Mouse (Mus musculus): ENCODE measurements at regions not wholly inside any gene's neighbourhood (a gene's known extent, or its start where the extent isn't known, plus 50 kb on each side); places are given as distances from the start of the nearest gene placed in this dataset.

GRCm38 (mm10) chr9:100404426-100404825 lies 82.2 kb downstream of the Il20rb start:
- WGBS, result 93% methylated on average over 5 of the region's 5 CpGs
- no peaks in the 10 kb centered on the region for H3K36me3 ChIP-seq
- no peaks in the 10 kb centered on the region for H3K4me1 ChIP-seq
- no peak for ATAC-seq (ENCODE audit: low FRiP score, low read depth)
- H3K9ac ChIP-seq (replicated peaks), result no peak overlapping the region
- H3K4me3 ChIP-seq, result no peak overlapping the region
- H3K9me3 ChIP-seq, result no peaks in the 10 kb centered on the region
- peaks cover 3% of the 10 kb centered on the region; the same call in 1 of the 2 replicates for H3K27me3 ChIP-seq
- no peak overlapping the region for H3K4me2 ChIP-seq (replicated peaks)
- no peak overlapping the region for H3K27ac ChIP-seq (replicated peaks)

- Histone ChIP-seq H3K9ac (replicated peaks) (no peak overlapping the region), H3K4me2 (replicated peaks) (no peak overlapping the region), H3K27me3 (peaks cover 8% of the 10 kb centered on the region; the same call in 1 of the 2 replicates), H3K36me3 (no peaks in the 10 kb centered on the region), H3K4me1 (no peaks in the 10 kb centered on the region), H3K27ac (replicated peaks) (no peak overlapping the region), H3K4me3 (no peak overlapping the region), H3K9me3 (no peaks in the 10 kb centered on the region)
- 21% methylated on average over 8 of the region's 8 CpGs for WGBS
- ATAC-seq (ENCODE audit: low FRiP score, low read depth), result peak; percentile 60; the same call in 1 of the 2 replicates
Observed at GRCm38 (mm10) chr9:100400366-100400765, 86.2 kb downstream of the Il20rb start.

- Histone ChIP-seq H3K4me2 (replicated peaks) (no peak overlapping the region), H3K9ac (replicated peaks) (no peak overlapping the region), H3K4me3 (no peak overlapping the region), H3K27me3 (peaks cover 8% of the 10 kb centered on the region; the same call in 1 of the 2 replicates), H3K9me3 (no peaks in the 10 kb centered on the region), H3K27ac (replicated peaks) (no peak overlapping the region), H3K4me1 (no peaks in the 10 kb centered on the region), H3K36me3 (no peaks in the 10 kb centered on the region)
- no peak for ATAC-seq (ENCODE audit: low FRiP score, low read depth)
- WGBS, result 93% methylated on average over 7 of the region's 7 CpGs
Observed at GRCm38 (mm10) chr9:100396340-100396910, 90.2 kb downstream of the Il20rb start.

GRCm38 (mm10) chr9:100395711-100396110 lies 90.9 kb downstream of the Il20rb start:
- peaks cover 8% of the 10 kb centered on the region; the same call in 1 of the 2 replicates for H3K27me3 ChIP-seq
- 6% methylated on average over 5 of the region's 5 CpGs for WGBS
- no peak overlapping the region for H3K9ac ChIP-seq (replicated peaks)
- no peak overlapping the region for H3K4me2 ChIP-seq (replicated peaks)
- no peaks in the 10 kb centered on the region for H3K4me1 ChIP-seq
- no peak for ATAC-seq (ENCODE audit: low FRiP score, low read depth)
- H3K9me3 ChIP-seq, result no peaks in the 10 kb centered on the region
- no peaks in the 10 kb centered on the region for H3K36me3 ChIP-seq
- no peak overlapping the region for H3K27ac ChIP-seq (replicated peaks)
- no peak overlapping the region for H3K4me3 ChIP-seq

- WGBS, result 95% methylated on average over 1 of the region's 1 CpGs
- no peaks in the 10 kb centered on the region for H3K4me1 ChIP-seq
- no peak for ATAC-seq (ENCODE audit: low FRiP score, low read depth)
Observed at GRCm38 (mm10) chr9:100394632-100395031, 92.0 kb downstream of the Il20rb start.

GRCm38 (mm10) chr9:100394166-100394565 lies 92.4 kb downstream of the Il20rb start:
- 86% methylated on average over 5 of the region's 5 CpGs for WGBS
- H3K9ac ChIP-seq (replicated peaks), result no peak overlapping the region
- no peak overlapping the region for H3K4me3 ChIP-seq
- H3K27ac ChIP-seq (replicated peaks), result no peak overlapping the region
- H3K9me3 ChIP-seq, result no peaks in the 10 kb centered on the region
- H3K4me1 ChIP-seq, result no peaks in the 10 kb centered on the region
- H3K4me2 ChIP-seq (replicated peaks), result no peak overlapping the region
- no peaks in the 10 kb centered on the region for H3K36me3 ChIP-seq
- peaks cover 5% of the 10 kb centered on the region; the same call in 1 of the 2 replicates for H3K27me3 ChIP-seq
- ATAC-seq (ENCODE audit: low FRiP score, low read depth), result no peak

More at GRCm38 (mm10) chr9:100394632-100395031, 92.0 kb downstream of the Il20rb start:
- Histone ChIP-seq H3K4me3 (no peak overlapping the region), H3K27ac (replicated peaks) (no peak overlapping the region), H3K9me3 (no peaks in the 10 kb centered on the region), H3K27me3 (peaks cover 5% of the 10 kb centered on the region; the same call in 1 of the 2 replicates), H3K4me2 (replicated peaks) (no peak overlapping the region), H3K9ac (replicated peaks) (no peak overlapping the region), H3K36me3 (no peaks in the 10 kb centered on the region)

- Histone ChIP-seq H3K27me3 (no peaks in the 10 kb centered on the region), H3K4me2 (replicated peaks) (no peak overlapping the region), H3K36me3 (no peaks in the 10 kb centered on the region), H3K9ac (replicated peaks) (no peak overlapping the region), H3K27ac (replicated peaks) (no peak overlapping the region), H3K9me3 (no peaks in the 10 kb centered on the region), H3K4me1 (no peaks in the 10 kb centered on the region), H3K4me3 (no peak overlapping the region)
- ATAC-seq (ENCODE audit: low FRiP score, low read depth), result no peak
- WGBS, result 43% methylated on average over 1 of the region's 1 CpGs
Observed at GRCm38 (mm10) chr9:100392262-100392661, 94.3 kb downstream of the Il20rb start.

- 75% methylated on average over 8 of the region's 8 CpGs for WGBS
Observed at GRCm38 (mm10) chr9:100391566-100392213, 94.9 kb downstream of the Il20rb start.

GRCm38 (mm10) chr9:100388393-100388792 lies 98.2 kb downstream of the Il20rb start:
- ATAC-seq (ENCODE audit: low FRiP score, low read depth), result no peak
- H3K9me3 ChIP-seq, result no peaks in the 10 kb centered on the region
- H3K36me3 ChIP-seq, result no peaks in the 10 kb centered on the region
- no peaks in the 10 kb centered on the region for H3K27me3 ChIP-seq
- H3K4me3 ChIP-seq, result no peak overlapping the region
- H3K9ac ChIP-seq (replicated peaks), result no peak overlapping the region
- H3K27ac ChIP-seq (replicated peaks), result no peak overlapping the region
- no peak overlapping the region for H3K4me2 ChIP-seq (replicated peaks)
- WGBS, result 95% methylated on average over 7 of the region's 7 CpGs
- H3K4me1 ChIP-seq, result no peaks in the 10 kb centered on the region

More at GRCm38 (mm10) chr9:100391566-100392213, 94.9 kb downstream of the Il20rb start:
- H3K4me1 ChIP-seq, result no peaks in the 10 kb centered on the region
- H3K4me3 ChIP-seq, result no peak overlapping the region
- H3K9me3 ChIP-seq, result no peaks in the 10 kb centered on the region
- H3K27ac ChIP-seq (replicated peaks), result no peak overlapping the region
- H3K36me3 ChIP-seq, result no peaks in the 10 kb centered on the region
- no peak overlapping the region for H3K4me2 ChIP-seq (replicated peaks)
- no peak overlapping the region for H3K9ac ChIP-seq (replicated peaks)
- no peak for ATAC-seq (ENCODE audit: low FRiP score, low read depth)
- H3K27me3 ChIP-seq, result no peaks in the 10 kb centered on the region

- Histone ChIP-seq H3K4me1 (no peaks in the 10 kb centered on the region), H3K4me2 (replicated peaks) (no peak overlapping the region), H3K4me3 (no peak overlapping the region), H3K9ac (replicated peaks) (no peak overlapping the region), H3K36me3 (no peaks in the 10 kb centered on the region), H3K27ac (replicated peaks) (no peak overlapping the region), H3K9me3 (no peaks in the 10 kb centered on the region), H3K27me3 (no peaks in the 10 kb centered on the region)
- no peak for ATAC-seq (ENCODE audit: low FRiP score, low read depth)
- whole genome bisulfite sequencing, result 41% methylated on average over 13 of the region's 13 CpGs
Observed at GRCm38 (mm10) chr9:100387171-100387685, 99.4 kb downstream of the Il20rb start.

GRCm38 (mm10) chr9:100382492-100382891 lies 104.1 kb downstream of the Il20rb start:
- no peak overlapping the region for H3K9ac ChIP-seq (replicated peaks)
- no peaks in the 10 kb centered on the region for H3K9me3 ChIP-seq
- no peaks in the 10 kb centered on the region for H3K36me3 ChIP-seq
- H3K4me3 ChIP-seq, result no peak overlapping the region
- H3K4me2 ChIP-seq (replicated peaks), result no peak overlapping the region
- no peak for ATAC-seq (ENCODE audit: low FRiP score, low read depth)
- 51% methylated on average over 5 of the region's 5 CpGs for WGBS
- H3K27me3 ChIP-seq, result peaks cover 18% of the 10 kb centered on the region
- H3K4me1 ChIP-seq, result peaks cover 5% of the 10 kb centered on the region; the same call in 1 of the 2 replicates
- H3K27ac ChIP-seq (replicated peaks), result no peak overlapping the region

GRCm38 (mm10) chr9:100369921-100370320 lies 116.7 kb downstream of the Il20rb start:
- ATAC-seq (ENCODE audit: low FRiP score, low read depth), result no peak
- no peaks in the 10 kb centered on the region for H3K4me1 ChIP-seq
- H3K9me3 ChIP-seq, result no peaks in the 10 kb centered on the region
- WGBS, result 93% methylated on average over 5 of the region's 5 CpGs
- no peak overlapping the region for H3K4me2 ChIP-seq (replicated peaks)
- H3K9ac ChIP-seq (replicated peaks), result no peak overlapping the region
- H3K36me3 ChIP-seq, result no peaks in the 10 kb centered on the region
- no peak overlapping the region for H3K4me3 ChIP-seq
- no peak overlapping the region for H3K27ac ChIP-seq (replicated peaks)
- H3K27me3 ChIP-seq, result peaks cover 4% of the 10 kb centered on the region
